Mouse (Mus musculus): Measurements from ENCODE around the gene Rad9b.

The Rad9b gene

GRCm38 (mm10) chr5:122353807-122354491, at the start of gene Rad9b, which contains the start of gene Vps29:
Gene Rad9b, minus strand, starts transcription at chr5:122354233.
Gene Vps29, plus strand, starts transcription at chr5:122354369.
- peak; percentile 97 to 98 for DNase-seq (ENCODE audit: low spot score in 2 of 2)

GRCm38 (mm10) chr5:122403362-122403761, 49.3 kb upstream of the Rad9b start:
- DNase-seq (ENCODE audit: low spot score in 2 of 2): no peak

GRCm38 (mm10) chr5:122402772-122403171, 48.7 kb upstream of the Rad9b start:
- DNase-seq (ENCODE audit: low spot score in 2 of 2): no peak

- DNase-seq (ENCODE audit: low spot score in 2 of 2): no peak
These were observed 48.1 kb upstream of the Rad9b start for GRCm38 (mm10) chr5:122402160-122402559.

GRCm38 (mm10) chr5:122401303-122401640, 47.2 kb upstream of the Rad9b start:
- peak in 1 of 2 experiments; percentile 55 for DNase-seq (ENCODE audit: low spot score in 2 of 2)

- DNase-seq (ENCODE audit: low spot score in 2 of 2): no peak
These were observed 46.7 kb upstream of the Rad9b start for GRCm38 (mm10) chr5:122400628-122401302.

- DNase-seq (ENCODE audit: low spot score in 2 of 2): no peak
These were observed 45.8 kb upstream of the Rad9b start for GRCm38 (mm10) chr5:122399871-122400270.

GRCm38 (mm10) chr5:122397495-122397894, 43.5 kb upstream of the Rad9b start:
- no peak for DNase-seq (ENCODE audit: low spot score in 2 of 2)

GRCm38 (mm10) chr5:122396791-122397190, 42.8 kb upstream of the Rad9b start:
- no peak for DNase-seq (ENCODE audit: low spot score in 2 of 2)

GRCm38 (mm10) chr5:122393887-122394286, 39.9 kb upstream of the Rad9b start:
- peak; percentile 62 to 79 for DNase-seq (ENCODE audit: low spot score in 2 of 2)

- no peak for DNase-seq (ENCODE audit: low spot score in 2 of 2)
These were observed 38.4 kb upstream of the Rad9b start for GRCm38 (mm10) chr5:122392227-122393004.

- peak; percentile 84 to 92 for DNase-seq (ENCODE audit: low spot score in 2 of 2)
These were observed 37.8 kb upstream of the Rad9b start, which contains the start of gene Arpc3 for GRCm38 (mm10) chr5:122391786-122392180. Gene Arpc3, plus strand, starts transcription at chr5:122391878.

- no peak for DNase-seq (ENCODE audit: low spot score in 2 of 2)
These were observed 37.2 kb upstream of the Rad9b start for GRCm38 (mm10) chr5:122391178-122391785.

GRCm38 (mm10) chr5:122390671-122391070, 36.6 kb upstream of the Rad9b start:
- DNase-seq (ENCODE audit: low spot score in 2 of 2): no peak

- DNase-seq (ENCODE audit: low spot score in 2 of 2): no peak
These were observed 36.0 kb upstream of the Rad9b start for GRCm38 (mm10) chr5:122390006-122390405.

- DNase-seq (ENCODE audit: low spot score in 2 of 2): peak; percentile 49 to 65
These were observed 25.5 kb upstream of the Rad9b start for GRCm38 (mm10) chr5:122379374-122380155.

GRCm38 (mm10) chr5:122378171-122378570, 24.1 kb upstream of the Rad9b start:
- DNase-seq (ENCODE audit: low spot score in 2 of 2): no peak

- DNase-seq (ENCODE audit: low spot score in 2 of 2): no peak
These were observed 23.2 kb upstream of the Rad9b start for GRCm38 (mm10) chr5:122377101-122377833.

- DNase-seq (ENCODE audit: low spot score in 2 of 2): no peak
These were observed 18.8 kb upstream of the Rad9b start for GRCm38 (mm10) chr5:122372878-122373277.

- peak; percentile 98 for DNase-seq (ENCODE audit: low spot score in 2 of 2)
These were observed 18.2 kb upstream of the Rad9b start, which contains the start of gene Fam216a for GRCm38 (mm10) chr5:122372192-122372769. Gene Fam216a, minus strand, starts transcription at chr5:122372364.
